Mouse (Mus musculus) frontal cortex, postnatal 36 days (tissue): ENCODE measurements around the gene Fam173a.

Experiments used
- DNase-seq, 2 experiments: peaks; one replicate each; pipeline ENCODE4 v3.0.0; 2022; ENCODE audit warnings: low spot score in 2 of 2

Gene Fam173a

GRCm38 (mm10) chr17:25792615-25793014 lies at the start of gene Fam173a:
TSS of gene Fam173a (minus strand) at chr17:25792901.
- peak in 1 of 2 experiments; percentile 73 for DNase-seq

- DNase-seq: no peak
These were observed 48.6 kb upstream of the Fam173a start, which contains the start of gene Gm20683 for GRCm38 (mm10) chr17:25841117-25841880. TSS of gene Gm20683 (minus strand) at chr17:25841763.

GRCm38 (mm10) chr17:25840519-25840918 lies 47.8 kb upstream of the Fam173a start:
- DNase-seq: no peak

GRCm38 (mm10) chr17:25839455-25840235 lies 46.9 kb upstream of the Fam173a start:
- DNase-seq: no peak

GRCm38 (mm10) chr17:25838904-25839303 lies 46.2 kb upstream of the Fam173a start:
- no peak for DNase-seq

- DNase-seq: peak in 1 of 2 experiments; percentile 40
These were observed 44.8 kb upstream of the Fam173a start for GRCm38 (mm10) chr17:25837533-25837932.

GRCm38 (mm10) chr17:25837076-25837410 lies 44.3 kb upstream of the Fam173a start, which contains the start of gene Rhbdl1:
TSS of gene Rhbdl1 (minus strand) at chr17:25837295.
- peak; percentile 86 to 89 for DNase-seq

GRCm38 (mm10) chr17:25836397-25837075 lies 43.8 kb upstream of the Fam173a start:
- DNase-seq: peak in 1 of 2 experiments; percentile 40

GRCm38 (mm10) chr17:25835816-25836215 lies 43.1 kb upstream of the Fam173a start:
- no peak for DNase-seq

- DNase-seq: no peak
These were observed 42.6 kb upstream of the Fam173a start for GRCm38 (mm10) chr17:25835301-25835700.

- no peak for DNase-seq
These were observed 42.0 kb upstream of the Fam173a start for GRCm38 (mm10) chr17:25834595-25835222.

- DNase-seq: no peak
These were observed 41.4 kb upstream of the Fam173a start for GRCm38 (mm10) chr17:25833961-25834594.

- DNase-seq: peak in 1 of 2 experiments; percentile 87
These were observed 40.6 kb upstream of the Fam173a start, which contains the start of gene Stub1 for GRCm38 (mm10) chr17:25833291-25833663. TSS of gene Stub1 (minus strand) at chr17:25833404.

GRCm38 (mm10) chr17:25832436-25833290 lies 40.0 kb upstream of the Fam173a start:
- DNase-seq: peak; percentile 98

GRCm38 (mm10) chr17:25831451-25832281 lies 39.0 kb upstream of the Fam173a start:
- no peak for DNase-seq

GRCm38 (mm10) chr17:25830806-25831431 lies 38.2 kb upstream of the Fam173a start:
- no peak for DNase-seq

- DNase-seq: no peak
These were observed 37.6 kb upstream of the Fam173a start for GRCm38 (mm10) chr17:25830200-25830753.

- no peak for DNase-seq
These were observed 36.9 kb upstream of the Fam173a start for GRCm38 (mm10) chr17:25829558-25830017.
